Mouse (Mus musculus): ENCODE data around the gene Prkcd. TPM values are rescaled to one million over a fixed set of nuclear protein-coding genes. Genes with fewer than 3 reads are reported as not detected.

Prkcd gene
- total RNA-seq, 2 experiments from 2014 or later = 7.8 to 9.1 TPM

- intact Hi-C loops (cut with DNase I; ENCODE audit: low total_unique reads) = no loop called here
- DNase-seq = peak; percentile 88
Measured at GRCm38 (mm10) chr14:30612523-30612922, 13.5 kb downstream of the Prkcd start.

- DNase-seq = peak; percentile 58
- intact Hi-C loops (cut with DNase I; ENCODE audit: low total_unique reads) = no loop called here
Measured at GRCm38 (mm10) chr14:30610940-30611339, 15.1 kb downstream of the Prkcd start.

- DNase-seq = no peak
- intact Hi-C loops (cut with DNase I; ENCODE audit: low total_unique reads) = no loop called here
Measured at GRCm38 (mm10) chr14:30610304-30610703, 15.7 kb downstream of the Prkcd start.

GRCm38 (mm10) chr14:30609499-30609898, 16.5 kb downstream of the Prkcd start:
- no peak for DNase-seq
- intact Hi-C loops (cut with DNase I; ENCODE audit: low total_unique reads) = no loop called here

- no peak for DNase-seq
- intact Hi-C loops (cut with DNase I; ENCODE audit: low total_unique reads) = no loop called here
Measured at GRCm38 (mm10) chr14:30608176-30608575, 17.8 kb downstream of the Prkcd start.

- no peak for DNase-seq
- intact Hi-C loops (cut with DNase I; ENCODE audit: low total_unique reads) = no loop called here
Measured at GRCm38 (mm10) chr14:30607696-30608095, 18.3 kb downstream of the Prkcd start.

- intact Hi-C loops (cut with DNase I; ENCODE audit: low total_unique reads) = no loop called here
- DNase-seq = no peak
Measured at GRCm38 (mm10) chr14:30606817-30607216, 19.2 kb downstream of the Prkcd start.

- intact Hi-C loops (cut with DNase I; ENCODE audit: low total_unique reads) = no loop called here
- DNase-seq = no peak
Measured at GRCm38 (mm10) chr14:30597142-30597541, 28.9 kb downstream of the Prkcd start.

GRCm38 (mm10) chr14:30596407-30596806, 29.6 kb downstream of the Prkcd start:
- no peak for DNase-seq
- intact Hi-C loops (cut with DNase I; ENCODE audit: low total_unique reads) = no loop called here

- intact Hi-C loops (cut with DNase I; ENCODE audit: low total_unique reads) = no loop called here
- no peak for DNase-seq
Measured at GRCm38 (mm10) chr14:30595576-30596313, 30.3 kb downstream of the Prkcd start.

GRCm38 (mm10) chr14:30594092-30594695, 31.8 kb downstream of the Prkcd start:
- intact Hi-C loops (cut with DNase I; ENCODE audit: low total_unique reads) = no loop called here
- peak; percentile 52 for DNase-seq

GRCm38 (mm10) chr14:30593279-30594091, 32.5 kb downstream of the Prkcd start:
- peak; percentile 81 for DNase-seq
- intact Hi-C loops (cut with DNase I; ENCODE audit: low total_unique reads) = no loop called here

- intact Hi-C loops (cut with DNase I; ENCODE audit: low total_unique reads) = loop anchor here (1.0 kb wide), 1 partner anchor 81 kb away; no protein-coding TSS in a partner anchor
- DNase-seq = peak; percentile 86
Measured at GRCm38 (mm10) chr14:30591417-30591816, 34.6 kb downstream of the Prkcd start.

GRCm38 (mm10) chr14:30590918-30591317, 35.1 kb downstream of the Prkcd start:
- intact Hi-C loops (cut with DNase I; ENCODE audit: low total_unique reads) = loop anchor here (1.0 kb wide), 1 partner anchor 81 kb away; no protein-coding TSS in a partner anchor
- DNase-seq = no peak

GRCm38 (mm10) chr14:30590041-30590645, 35.9 kb downstream of the Prkcd start:
- DNase-seq = no peak

GRCm38 (mm10) chr14:30586780-30587461, 39.1 kb downstream of the Prkcd start:
- no peak for DNase-seq
- intact Hi-C loops (cut with DNase I; ENCODE audit: low total_unique reads) = no loop called here

More at GRCm38 (mm10) chr14:30590041-30590645, 35.9 kb downstream of the Prkcd start:
- intact Hi-C loops (cut with DNase I; ENCODE audit: low total_unique reads) = no loop called here

- intact Hi-C loops (cut with DNase I; ENCODE audit: low total_unique reads) = no loop called here
- no peak for DNase-seq
Measured at GRCm38 (mm10) chr14:30585323-30585722, 40.7 kb downstream of the Prkcd start.

- intact Hi-C loops (cut with DNase I; ENCODE audit: low total_unique reads) = no loop called here
- no peak for DNase-seq
Measured at GRCm38 (mm10) chr14:30584497-30585251, 41.3 kb downstream of the Prkcd start.

GRCm38 (mm10) chr14:30584077-30584476, 41.9 kb downstream of the Prkcd start:
- DNase-seq = no peak
- intact Hi-C loops (cut with DNase I; ENCODE audit: low total_unique reads) = no loop called here
